Mouse (Mus musculus): ENCODE results near the gene Wipf1.

The Wipf1 gene

DNA sequence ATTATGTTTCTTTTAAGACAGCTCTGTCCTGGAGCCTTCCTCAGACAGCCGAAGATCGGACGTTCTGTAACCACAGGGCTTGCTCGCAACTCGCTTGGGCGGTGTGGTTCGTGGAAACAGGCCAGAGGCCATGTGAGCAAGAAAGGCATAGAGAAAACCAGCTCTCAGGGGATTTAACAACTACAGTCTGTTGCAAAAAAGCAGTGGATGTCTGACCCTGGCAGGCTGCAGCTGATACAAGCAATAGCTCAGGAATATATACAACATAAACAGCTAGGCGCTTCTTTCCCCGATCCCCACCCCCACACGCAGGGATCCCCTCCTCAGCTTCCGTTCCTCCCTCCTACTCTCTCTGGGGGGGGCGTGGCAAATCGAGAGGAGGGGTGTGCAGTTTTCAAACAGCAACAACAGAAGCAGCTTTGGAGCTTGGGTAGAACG is 97.6 kb downstream of the Wipf1 start:
- peak; percentile 24 for DNase-seq (ENCODE audit: low spot score)

DNA sequence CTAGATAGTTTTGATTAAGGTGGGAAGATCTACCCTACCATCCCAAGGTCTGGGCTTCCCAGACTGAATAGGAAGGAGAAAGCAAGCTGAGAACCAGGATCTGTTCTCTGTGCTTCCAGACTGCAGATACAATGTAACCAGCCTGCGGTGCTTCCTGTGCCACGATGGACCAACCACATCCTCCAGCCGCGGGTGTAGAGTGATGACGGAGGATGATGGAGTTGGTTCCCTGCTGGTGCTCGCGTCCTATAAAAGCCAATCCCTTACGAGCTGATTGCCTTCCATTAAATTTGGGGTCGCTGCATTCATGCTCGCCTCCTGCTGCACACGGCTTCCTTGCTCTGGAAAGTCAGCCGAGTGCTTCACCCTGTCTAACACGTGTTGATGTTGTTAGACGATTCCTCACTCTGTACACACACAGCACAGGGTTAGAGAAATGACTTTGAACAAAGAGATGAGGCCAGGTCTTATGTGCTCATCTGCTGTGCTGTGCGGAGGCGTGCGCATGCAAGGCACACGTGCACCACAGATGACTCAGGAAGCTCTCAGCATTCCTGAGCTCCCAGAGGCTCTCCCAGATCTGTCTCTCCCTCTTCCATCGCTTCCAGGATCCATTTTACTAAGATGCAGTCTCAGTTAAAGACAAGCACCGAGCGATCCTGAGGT is 100.6 kb downstream of the Wipf1 start:
- peak; percentile 26 for DNase-seq (ENCODE audit: low spot score)

GRCm38 (mm10) chr2:73427293-73427692 is 102.2 kb downstream of the Wipf1 start:
- peak; percentile 38 for DNase-seq (ENCODE audit: low spot score)

- no peak for DNase-seq (ENCODE audit: low spot score)
Measured at GRCm38 (mm10) chr2:73425822-73426221, 103.7 kb downstream of the Wipf1 start.

DNA sequence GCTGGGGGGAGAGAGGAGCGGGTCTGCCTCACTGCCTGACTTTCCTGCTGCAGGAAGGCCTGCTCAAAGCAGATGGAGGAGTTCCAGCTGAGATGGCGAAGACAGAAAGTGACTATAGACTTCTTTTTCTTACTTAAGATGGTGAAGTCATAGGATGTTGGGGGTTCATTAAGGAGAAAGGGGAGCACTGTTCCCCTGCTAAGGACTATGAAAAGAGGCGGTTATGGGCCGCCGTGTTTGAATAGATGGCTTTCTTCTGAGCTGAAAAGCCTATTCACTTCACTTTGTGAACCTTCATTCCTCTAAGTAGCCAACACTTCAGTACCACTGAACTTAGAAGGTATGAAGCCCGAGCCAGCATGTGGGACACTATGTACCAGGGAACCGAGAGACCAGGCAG is 109.8 kb downstream of the Wipf1 start:
- DNase-seq (ENCODE audit: low spot score): no peak

- DNase-seq (ENCODE audit: low spot score): peak; percentile 27
Measured at GRCm38 (mm10) chr2:73419285-73419684, 110.2 kb downstream of the Wipf1 start.

DNA sequence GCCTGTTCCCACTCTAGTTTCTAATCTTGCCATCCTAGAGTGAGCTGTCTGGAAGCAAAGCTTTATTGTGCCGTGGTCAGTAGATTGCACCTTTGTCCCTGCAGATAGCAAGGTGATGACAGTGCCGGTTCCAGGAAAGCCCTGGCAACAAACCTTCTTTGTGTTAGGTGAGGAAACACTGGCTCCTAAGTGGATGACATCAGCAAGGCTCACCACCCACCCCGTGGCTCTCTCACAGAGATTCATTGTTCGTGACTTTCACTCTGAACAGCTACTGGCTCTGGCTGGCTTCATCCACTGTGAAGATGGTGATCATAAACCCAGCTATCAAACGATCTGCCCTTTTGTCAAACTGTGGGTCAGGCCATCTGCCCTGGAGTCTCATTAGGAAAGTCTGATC is 113.6 kb downstream of the Wipf1 start:
- DNase-seq (ENCODE audit: low spot score): no peak

GRCm38 (mm10) chr2:73410076-73410475 is 119.5 kb downstream of the Wipf1 start:
- no peak for DNase-seq (ENCODE audit: low spot score)

GRCm38 (mm10) chr2:73407662-73408061 is 121.9 kb downstream of the Wipf1 start:
- no peak for DNase-seq (ENCODE audit: low spot score)

DNA sequence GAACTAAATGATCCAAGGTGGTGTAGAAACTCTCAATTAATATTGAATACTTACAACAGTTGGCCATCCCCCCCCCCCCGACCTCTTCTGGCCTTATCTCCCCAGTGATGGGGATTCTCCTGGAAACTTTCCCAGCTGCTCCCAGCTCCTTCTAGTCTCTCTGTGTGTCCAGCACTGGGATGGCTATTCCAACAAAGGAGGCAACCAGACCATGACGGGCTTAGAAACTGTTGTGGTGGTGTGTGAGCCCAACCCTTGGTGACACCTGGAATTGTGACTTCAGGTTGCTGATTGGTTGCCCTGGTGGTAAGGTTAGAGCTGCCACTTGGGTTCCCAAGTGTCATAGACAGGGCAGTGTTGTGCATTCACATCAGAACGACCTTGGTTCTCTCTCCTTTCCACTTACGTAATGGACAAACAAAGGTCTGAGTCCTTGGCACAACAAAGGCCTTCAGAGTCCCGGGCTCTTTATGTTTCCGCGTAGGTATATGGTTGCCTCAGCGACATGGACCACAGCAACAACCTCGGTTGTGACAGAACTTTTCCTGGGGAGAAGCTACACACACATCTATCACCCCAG is 123.1 kb downstream of the Wipf1 start:
- DNase-seq (ENCODE audit: low spot score): no peak

- no peak for DNase-seq (ENCODE audit: low spot score)
Measured at GRCm38 (mm10) chr2:73404980-73405379, 124.6 kb downstream of the Wipf1 start.

DNA sequence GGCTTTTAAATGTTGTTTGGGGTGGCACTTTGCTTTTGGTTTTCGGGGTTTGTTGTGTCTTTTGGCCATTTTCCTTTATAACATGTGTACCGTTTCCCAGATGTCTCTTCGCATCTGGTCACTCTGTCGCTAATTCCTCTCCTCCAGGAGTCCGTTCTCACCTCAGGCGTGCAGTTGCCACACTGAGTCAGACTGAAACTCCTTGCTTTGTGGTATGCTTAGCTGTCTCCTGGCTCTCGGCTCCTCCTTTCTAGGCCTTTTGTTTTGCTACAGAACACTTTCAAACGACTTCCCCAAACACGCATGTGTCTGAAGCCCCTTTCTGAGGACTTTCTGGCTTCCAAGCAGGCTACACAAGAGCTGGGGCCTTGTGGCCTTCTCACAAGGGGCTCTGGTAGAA is 125.1 kb downstream of the Wipf1 start:
- DNase-seq (ENCODE audit: low spot score): no peak

DNA sequence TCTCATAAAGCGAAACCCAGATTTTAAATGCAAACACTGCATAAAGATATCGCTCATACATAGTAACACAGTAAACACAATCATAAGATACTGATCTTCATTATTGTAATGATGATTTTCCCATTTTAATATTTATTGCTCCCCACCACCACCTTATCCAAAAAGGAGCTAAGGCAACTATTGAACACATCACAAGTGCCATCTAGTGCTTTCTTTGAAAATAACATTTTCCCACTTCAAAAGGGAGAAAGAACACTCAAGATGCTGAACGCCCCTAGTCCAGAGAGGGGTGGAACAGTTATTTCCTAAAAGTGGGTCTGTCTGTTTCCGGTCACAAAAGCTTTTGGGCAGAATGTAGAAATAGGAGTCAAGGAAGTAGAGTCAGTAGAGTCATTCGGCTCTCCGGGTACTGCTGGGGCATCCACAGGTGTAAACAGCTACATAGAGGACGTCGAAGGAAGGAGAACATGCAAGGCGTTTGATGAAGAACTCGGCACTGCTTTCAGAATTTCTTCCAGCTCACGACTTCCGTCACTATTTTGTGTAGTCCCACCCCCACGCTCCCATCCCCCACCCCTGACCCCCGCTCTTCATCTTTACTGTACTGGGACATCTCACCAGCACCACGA is 126.0 kb downstream of the Wipf1 start:
- DNase-seq (ENCODE audit: low spot score): no peak

DNA sequence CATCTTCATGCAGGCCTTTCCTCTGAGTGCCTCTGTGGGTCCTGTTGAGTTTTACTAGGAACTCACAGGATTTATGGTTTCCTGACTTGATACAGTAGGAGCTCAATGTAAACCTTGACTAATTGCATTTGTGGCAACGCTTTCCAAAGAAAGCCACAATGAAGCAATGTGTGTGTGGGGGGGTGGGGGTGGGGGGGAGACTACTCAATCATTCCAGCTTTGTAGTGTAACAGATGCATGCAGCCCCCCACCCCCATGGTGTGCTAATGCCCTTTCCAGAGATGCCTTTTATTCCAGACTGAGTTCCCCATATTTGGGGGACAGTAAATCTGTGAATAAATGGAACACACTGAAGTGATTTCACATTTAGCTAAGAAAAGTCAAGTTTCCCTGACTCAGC is 127.8 kb downstream of the Wipf1 start:
- no peak for DNase-seq (ENCODE audit: low spot score)

DNA sequence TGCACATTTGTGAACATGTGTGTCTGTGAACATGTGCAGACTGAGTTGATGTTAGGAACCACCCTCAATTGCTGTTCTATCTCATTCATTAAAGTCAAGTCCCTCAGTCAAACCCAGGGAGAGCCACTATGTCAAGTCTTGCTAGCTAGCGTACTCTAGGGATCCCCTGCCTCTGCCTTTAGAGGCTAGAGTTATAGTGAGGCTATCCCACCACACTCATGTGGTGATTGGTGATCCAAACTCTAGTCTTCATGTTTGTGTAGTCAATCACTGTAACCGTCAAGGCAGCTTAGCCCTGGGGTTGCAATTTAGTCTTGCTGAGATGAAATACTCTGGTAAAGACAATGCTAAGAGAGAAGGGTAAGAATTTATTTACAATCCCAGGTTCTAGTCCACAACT is 132.1 kb downstream of the Wipf1 start:
- DNase-seq (ENCODE audit: low spot score): no peak

GRCm38 (mm10) chr2:73396828-73397325 is 132.7 kb downstream of the Wipf1 start:
- no peak for DNase-seq (ENCODE audit: low spot score)

GRCm38 (mm10) chr2:73395516-73395915 is 134.0 kb downstream of the Wipf1 start:
- DNase-seq (ENCODE audit: low spot score): no peak

- DNase-seq (ENCODE audit: low spot score): no peak
Measured at GRCm38 (mm10) chr2:73394476-73394875, 135.1 kb downstream of the Wipf1 start.

DNA sequence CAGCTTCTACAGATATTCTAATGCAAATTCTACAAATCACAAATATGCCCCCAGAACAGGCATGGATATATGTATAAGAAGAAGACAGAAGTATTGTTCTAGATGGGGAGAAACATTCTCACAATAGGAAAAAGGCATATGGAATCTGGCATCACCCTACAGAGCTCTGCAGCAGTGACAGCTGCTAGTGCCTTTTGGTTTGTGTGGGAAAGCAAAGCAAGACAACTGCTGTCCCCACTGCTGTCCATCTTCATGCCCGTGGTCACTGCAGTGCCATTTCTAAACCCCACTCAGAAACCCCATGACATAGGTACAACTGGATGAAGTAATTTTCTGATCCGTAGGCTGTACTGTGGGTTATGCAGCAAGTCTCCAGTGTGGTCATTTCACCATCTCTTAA is 136.8 kb downstream of the Wipf1 start:
- DNase-seq (ENCODE audit: low spot score): no peak

GRCm38 (mm10) chr2:73389951-73390350 is 139.6 kb downstream of the Wipf1 start:
- no peak for DNase-seq (ENCODE audit: low spot score)

- no peak for DNase-seq (ENCODE audit: low spot score)
Measured at GRCm38 (mm10) chr2:73387806-73388205, 141.7 kb downstream of the Wipf1 start.

GRCm38 (mm10) chr2:73386356-73387046 is 143.0 kb downstream of the Wipf1 start, which contains the start of gene Gpr155:
Gpr155 (minus strand) TSS chr2:73386572.
- peak; percentile 100 for DNase-seq (ENCODE audit: low spot score)

Measured in urinary bladder, postnatal 14 days (tissue).